Mouse (Mus musculus) regulatory T cell (primary cell): ENCODE measurements around the gene Olfr1168.

Experiments
- in situ Hi-C: fragments of 300-600 bp; cut with MboI, MseI; formaldehyde crosslinking; loops from one replicate; pipeline ENCODE4 v1.15.1; 2025; ENCODE audit warnings: high pct_unique_total_duplicates

Gene Olfr1168

GRCm38 (mm10) chr2:88181580-88181979 lies at the start of gene Olfr1168:
Gene Olfr1168, plus strand, starts transcription at chr2:88181880.
- in situ Hi-C loops = no loop called here

DNA sequence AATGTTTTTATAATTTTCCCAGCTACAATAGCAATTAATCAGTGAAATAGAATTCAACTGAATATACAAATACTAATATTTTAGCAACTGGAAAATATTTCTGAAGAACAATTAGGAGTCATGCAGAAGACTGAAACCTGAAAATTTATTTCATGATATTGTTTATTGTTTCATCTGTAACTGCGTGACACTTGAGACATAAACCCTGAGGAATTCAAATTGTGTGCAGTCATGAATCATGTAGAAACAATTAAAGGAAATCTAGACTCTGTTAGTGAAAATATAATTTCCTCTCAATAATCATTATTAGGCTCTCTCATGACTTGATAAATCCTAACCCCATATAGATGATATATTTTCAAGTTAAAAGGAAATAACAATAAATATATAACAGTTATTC lies 26.6 kb upstream of the Olfr1168 start, which contains the start of gene Olfr1167:
Gene Olfr1167, minus strand, starts transcription at position 101 of the 400 bp plus-strand sequence.
- in situ Hi-C loops = loop anchor here (5.0 kb wide), 1 partner anchor 107 kb away; no protein-coding TSS in a partner anchor

- in situ Hi-C loops = no loop called here
Observed at GRCm38 (mm10) chr2:88220784-88221183, 39.1 kb downstream of the Olfr1168 start.

DNA sequence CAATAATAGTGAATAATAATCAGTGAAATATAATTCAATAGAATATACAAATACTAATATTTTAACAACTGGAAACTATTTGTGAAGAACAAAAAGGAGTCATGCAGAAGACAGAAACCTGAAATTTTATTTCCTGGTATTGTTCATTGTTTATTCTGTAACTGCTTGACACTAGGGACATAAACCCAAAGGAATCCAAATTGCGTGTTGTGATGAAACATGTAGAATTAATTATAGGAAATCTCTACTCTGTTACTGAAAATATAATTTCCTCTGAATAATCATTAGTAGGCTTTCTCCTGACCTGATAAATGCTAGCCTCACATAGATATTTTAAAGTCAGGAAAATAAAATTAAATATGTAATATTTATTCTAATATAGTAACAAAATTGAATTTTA lies 46.6 kb downstream of the Olfr1168 start, which contains the start of gene Olfr1170:
Gene Olfr1170, minus strand, starts transcription at position 101 of the 400 bp plus-strand sequence.
- in situ Hi-C loops = no loop called here
